ENCODE assay signal across 9 mouse cellular contexts in genomic region chr1:178448271-178448744, GRCm38 (mm10). TPM values are rescaled to one million over a fixed set of nuclear protein-coding genes. Genes with fewer than 3 reads are reported as not detected.
DNase-seq lines count a peak whose midpoint lies in the region; ATAC-seq lines count a peak whose summit lies in the region.
"Had no signal": no experiment of that assay in that cellular context is flagged by ENCODE, and none has a peak within 500 bp of the region (broad histone marks: within the 10 kb centered on the region; RNA-seq: fewer than 3 reads in every experiment).

No protein-coding gene starts in this region.

- peak; percentile 63 for ATAC-seq in heart, embryonic 15.5 days (replicated peaks; ENCODE audit: insufficient number of reproducible peaks, insufficient read depth, low FRiP score, low read depth)

- no peaks in the 10 kb centered on the region for H3K27me3 ChIP-seq in heart, embryonic 15.5 days

- DNase-seq in ovary, postnatal 36 days (ENCODE audit: low spot score): peak; percentile 8
- no peak for DNase-seq in ovary, postnatal 14 days (ENCODE audit: low spot score)
- DNase-seq in cerebellum, adult 8-10 months: peak; percentile 50
- peak; percentile 51 for DNase-seq in testis, postnatal 10 days (ENCODE audit: low spot score)
- DNase-seq in layer of hippocampus, adult 9-11 months: no peak
- DNase-seq in natural killer cell, adult 2 months (ENCODE audit: low spot score in 2 of 2): no peak
- DNase-seq in lung, adult 18-20 months: no peak
- DNase-seq: kidney, postnatal 10 days had no signal

- H3K27ac ChIP-seq in heart, embryonic 15.5 days: peak overlapping the region; percentile 94

- no peaks in the 10 kb centered on the region for H3K36me3 ChIP-seq in heart, embryonic 15.5 days

- peak overlapping the region; percentile 19 for H3K4me3 ChIP-seq in heart, embryonic 15.5 days

- peak overlapping the region; percentile 37 for H3K4me2 ChIP-seq in heart, embryonic 15.5 days

- H3K4me1 ChIP-seq in heart, embryonic 15.5 days (replicated peaks): peaks cover 14% of the 10 kb centered on the region

- H3K9ac ChIP-seq in heart, embryonic 15.5 days: peak overlapping the region; percentile 39; the same call in 1 of the 2 replicates

- 14% methylated on average over 6 of the region's 6 CpGs for WGBS in heart, embryonic 15.5 days

- H3K9me3 ChIP-seq in heart, embryonic 15.5 days (replicated peaks): no peaks in the 10 kb centered on the region

RNA-seq across cellular contexts. Expression of gene Efcab2, which starts 42.4 kb away (rescaled TPM):
- 14.0 and 21.5 TPM in 2 replicates for polyA plus RNA-seq in heart, embryonic 15.5 days (2015; fragmentation: Nextera tagmentation; extraction: Ambion mirVana)

Comparison
In these comparisons a context has a peak if more than half of its experiments do, and no peak if none do; other contexts are left out.
1. DNase-seq: peak in ovary, postnatal 36 days (single experiment), cerebellum, adult 8-10 months (single experiment) and testis, postnatal 10 days (single experiment); none in ovary, postnatal 14 days (single experiment), layer of hippocampus, adult 9-11 months (single experiment), natural killer cell, adult 2 months (0 of 2) and lung, adult 18-20 months (0 of 2).